Mouse (Mus musculus): ENCODE data around the gene Gjc2. TPM values are rescaled to one million over a fixed set of nuclear protein-coding genes. Genes with fewer than 3 reads are reported as not detected.

Gjc2 gene
- under 1 TPM in 1 of 2 experiments, not detected in 1; 0.26 TPM for total RNA-seq (2023)

GRCm38 (mm10) chr11:59182864-59183331 is at the start of gene Gjc2:
TSS of gene Gjc2 (minus strand) at chr11:59183213.

GRCm38 (mm10) chr11:59228122-59228953 is 45.3 kb upstream of the Gjc2 start, which contains the start of gene Arf1:
TSS of gene Arf1 (minus strand) at chr11:59228270.

GRCm38 (mm10) chr11:59208153-59208831 is 25.3 kb upstream of the Gjc2 start, which contains the start of gene 2310033P09Rik:
TSS of gene 2310033P09Rik (plus strand) at chr11:59208321.

GRCm38 (mm10) chr11:59202081-59202995 is 19.3 kb upstream of the Gjc2 start, which contains the start of gene Mrpl55:
TSS of gene Mrpl55 (plus strand) at chr11:59202486.

GRCm38 (mm10) chr11:59192059-59192386 is 9.0 kb upstream of the Gjc2 start, which contains the start of gene Guk1:
TSS of gene Guk1 (minus strand) at chr11:59192212.

GRCm38 (mm10) chr11:59163255-59164236 is 19.5 kb downstream of the Gjc2 start, which contains the start of gene Iba57:
TSS of gene Iba57 (minus strand) at chr11:59163739.

GRCm38 (mm10) chr11:59135904-59136452 is 47.0 kb downstream of the Gjc2 start, which contains the start of gene Obscn:
TSS of gene Obscn (minus strand) at chr11:59136402.

Other genes with a start within 250 kb of the Gjc2 start
- 100 to 1,000 TPM; 122 to 136 TPM for gene Rnf187, start 244.3 kb downstream of the Gjc2 start, total RNA-seq (2023)
- gene Hist3h2ba, start 234.3 kb downstream of the Gjc2 start, total RNA-seq (2023) = 10 to 100 TPM; 12.9 to 15.2 TPM
- gene Hist3h2a, start 228.5 kb downstream of the Gjc2 start, total RNA-seq (2023) = 10 to 100 TPM; 39.5 to 41.6 TPM
- gene Trim17, start 228.5 kb downstream of the Gjc2 start, total RNA-seq (2023) = under 1 TPM in 1 of 2 experiments, not detected in 1; 0.41 TPM
- 10 to 100 TPM; 68.7 to 76.5 TPM for gene Trim11, start 205.1 kb downstream of the Gjc2 start, total RNA-seq (2023)
- under 1 TPM; 0.39 to 0.47 TPM for gene Obscn, start 46.8 kb downstream of the Gjc2 start, total RNA-seq (2023)
- gene Iba57, start 19.5 kb downstream of the Gjc2 start, total RNA-seq (2023) = 10 to 100 TPM; 39.6 to 41.9 TPM
- gene Guk1, start 9.0 kb upstream of the Gjc2 start, total RNA-seq (2023) = 10 to 100 TPM; 36.9 to 37.2 TPM
- gene Mrpl55, start 19.3 kb upstream of the Gjc2 start, total RNA-seq (2023) = 10 to 100 TPM; 14.9 to 15.2 TPM
- 10 to 100 TPM; 29.0 to 30.0 TPM for gene 2310033P09Rik, start 25.1 kb upstream of the Gjc2 start, total RNA-seq (2023)
- 100 to 1,000 TPM; 205 to 222 TPM for gene Arf1, start 45.1 kb upstream of the Gjc2 start, total RNA-seq (2023)
- not detected for gene Wnt3a, start 107.5 kb upstream of the Gjc2 start, total RNA-seq (2023)
- not detected for gene Wnt9a, start 123.7 kb upstream of the Gjc2 start, total RNA-seq (2023)
- under 1 TPM in 1 of 2 experiments, not detected in 1; 0.44 TPM for gene Prss38, start 192.4 kb upstream of the Gjc2 start, total RNA-seq (2023)